Mouse (Mus musculus): ENCODE data around the gene Tfeb.

Gene Tfeb

DNA sequence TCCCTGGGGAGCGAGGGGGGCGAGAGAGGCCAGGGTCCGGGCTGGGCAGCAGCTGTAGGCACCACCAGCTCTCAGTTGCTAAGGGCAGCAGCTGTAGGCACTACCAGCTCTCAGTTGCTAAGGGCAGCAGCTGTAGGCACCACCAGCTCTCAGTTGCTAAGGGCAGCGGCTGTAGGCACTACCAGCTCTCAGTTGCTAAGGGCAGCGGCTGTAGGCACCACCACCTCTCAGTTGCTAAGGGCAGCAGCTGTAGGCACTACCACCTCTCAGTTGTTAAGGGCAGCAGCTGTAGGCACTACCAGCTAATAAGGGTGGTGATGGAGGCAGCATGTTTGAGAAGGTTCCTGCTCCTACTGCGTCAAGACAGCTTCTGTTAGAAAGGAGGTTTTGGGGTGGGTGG, 52.2 kb downstream of the Tfeb start:
- DNase-seq (ENCODE audit: low read depth): no peak

DNA sequence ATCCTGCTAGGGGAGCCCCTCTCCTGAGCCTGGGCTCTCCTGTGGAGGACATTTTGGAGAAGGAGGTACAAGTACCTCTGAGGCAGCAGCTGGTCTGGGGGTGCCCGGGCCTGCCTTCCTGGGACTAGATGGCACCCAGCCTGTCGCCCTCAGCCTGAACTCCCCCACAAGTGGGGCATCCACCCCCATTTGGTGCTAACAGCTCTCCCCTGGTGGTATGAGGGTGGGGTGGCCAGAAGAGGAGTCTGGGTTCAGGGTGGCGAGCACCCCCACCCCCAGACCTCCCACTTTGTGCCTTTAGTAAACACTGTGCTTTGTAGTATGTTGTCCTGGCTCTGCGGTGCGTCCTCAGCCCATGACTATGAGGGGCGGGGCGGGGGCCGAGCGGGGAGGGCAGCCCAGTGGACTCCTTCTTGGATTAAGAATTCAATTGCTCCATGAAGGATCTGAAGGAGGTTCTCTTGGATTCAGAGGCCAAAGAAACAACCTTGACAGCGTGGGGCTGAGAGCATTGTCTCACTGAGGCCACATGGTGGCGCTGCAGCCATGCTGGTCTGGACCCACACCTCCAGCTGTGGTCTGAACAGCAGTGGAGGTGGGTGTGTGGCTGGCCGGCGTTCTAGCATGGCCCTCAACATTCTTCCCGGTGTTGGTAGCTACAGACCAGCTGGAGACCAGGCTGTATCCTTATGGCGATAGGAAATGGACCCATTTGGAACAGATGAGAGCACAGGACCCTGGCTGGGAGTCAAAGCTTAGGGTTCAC, 55.5 kb downstream of the Tfeb start:
- peak; percentile 68 for DNase-seq (ENCODE audit: low read depth)

DNA sequence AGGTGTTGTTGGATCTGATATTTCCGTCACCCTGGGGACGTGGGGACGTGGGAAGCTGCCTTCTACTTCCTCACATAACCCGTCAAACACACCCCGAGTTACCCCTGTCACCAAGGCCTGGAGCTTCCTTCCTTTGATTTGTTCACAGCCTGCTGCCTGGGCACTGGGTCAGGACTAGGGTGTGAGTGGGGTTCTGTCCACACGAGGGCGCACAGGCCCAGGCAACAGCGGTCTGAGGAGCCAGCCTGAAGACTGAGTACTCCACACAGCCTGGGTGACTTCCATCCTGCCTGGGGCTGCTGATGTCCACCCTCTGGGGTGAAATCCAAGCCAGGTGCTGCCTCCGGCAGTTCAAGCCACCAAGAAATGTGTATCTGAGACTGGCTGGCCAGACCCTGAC, 56.5 kb downstream of the Tfeb start:
- DNase-seq (ENCODE audit: low read depth): peak; percentile 69

DNA sequence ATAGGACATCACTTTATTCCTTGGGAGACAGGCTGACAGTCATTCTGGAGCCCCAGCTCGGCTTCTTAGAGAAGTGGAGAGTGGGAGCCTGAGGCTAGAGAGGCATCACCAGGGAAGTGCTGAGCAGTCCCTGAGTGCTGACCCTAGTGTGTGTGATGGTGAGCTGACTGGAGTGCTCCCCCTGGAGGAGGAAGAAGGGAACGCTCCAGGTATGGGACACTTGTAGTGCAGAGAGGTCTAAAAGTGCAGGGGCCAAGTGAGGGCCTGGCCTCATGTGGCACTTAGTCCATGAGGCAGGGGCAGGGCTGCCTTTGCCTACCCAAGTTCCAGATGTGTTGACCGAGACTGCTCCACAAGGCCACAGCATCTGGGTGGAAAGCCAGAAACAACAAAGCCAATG, 58.6 kb downstream of the Tfeb start:
- peak; percentile 63 for DNase-seq (ENCODE audit: low read depth)

DNA sequence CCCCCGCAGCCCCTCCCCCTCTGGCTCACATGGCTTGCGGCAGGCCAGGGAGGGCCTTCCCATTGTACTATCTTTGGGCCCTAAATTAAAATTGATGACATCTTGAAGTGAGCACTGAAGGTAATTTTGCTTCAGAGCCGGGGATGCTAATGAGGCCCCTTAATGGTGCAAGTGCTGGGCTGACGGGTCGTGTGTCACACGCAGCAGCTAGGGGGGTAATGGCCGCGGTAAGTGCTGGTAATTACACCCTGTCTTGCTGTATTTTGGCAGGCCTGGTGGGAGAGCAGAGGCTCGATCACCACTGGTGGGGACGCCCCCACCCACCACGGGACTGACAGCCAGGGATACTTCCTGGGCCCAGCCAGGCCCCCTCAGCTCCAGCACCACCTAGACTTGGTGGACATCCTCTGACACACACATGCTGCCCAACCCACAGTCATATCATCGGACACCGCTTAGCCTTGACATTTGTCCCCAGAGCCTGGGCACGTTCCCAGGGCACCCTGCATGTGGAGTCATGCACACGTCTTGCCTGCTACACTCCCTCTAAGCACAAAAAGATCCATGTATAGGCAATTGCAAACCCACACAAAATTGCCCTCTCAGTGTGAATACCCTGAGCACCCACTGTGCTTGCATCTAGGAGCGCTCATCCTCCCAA, 59.5 kb downstream of the Tfeb start:
- no peak for DNase-seq (ENCODE audit: low read depth)

DNA sequence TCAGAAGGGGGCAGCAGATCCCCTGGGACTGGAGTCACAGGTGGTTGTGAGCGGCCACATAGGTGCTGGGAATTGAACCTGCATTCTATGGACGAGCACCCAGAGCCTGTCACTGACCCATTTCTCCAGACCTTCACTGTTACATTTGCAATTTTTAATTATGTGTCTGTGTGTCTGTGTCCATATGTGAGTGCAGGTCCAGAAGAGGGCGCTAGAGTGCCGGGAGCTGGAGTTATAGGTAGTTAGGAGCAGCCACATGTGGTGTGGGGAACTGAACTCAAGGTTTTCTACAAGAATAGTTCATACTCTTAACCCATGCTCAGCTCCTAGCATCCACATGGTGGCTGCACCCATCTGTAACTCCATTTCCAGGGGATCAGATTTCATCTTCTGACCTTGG, 60.1 kb downstream of the Tfeb start:
- no peak for DNase-seq (ENCODE audit: low read depth)

DNA sequence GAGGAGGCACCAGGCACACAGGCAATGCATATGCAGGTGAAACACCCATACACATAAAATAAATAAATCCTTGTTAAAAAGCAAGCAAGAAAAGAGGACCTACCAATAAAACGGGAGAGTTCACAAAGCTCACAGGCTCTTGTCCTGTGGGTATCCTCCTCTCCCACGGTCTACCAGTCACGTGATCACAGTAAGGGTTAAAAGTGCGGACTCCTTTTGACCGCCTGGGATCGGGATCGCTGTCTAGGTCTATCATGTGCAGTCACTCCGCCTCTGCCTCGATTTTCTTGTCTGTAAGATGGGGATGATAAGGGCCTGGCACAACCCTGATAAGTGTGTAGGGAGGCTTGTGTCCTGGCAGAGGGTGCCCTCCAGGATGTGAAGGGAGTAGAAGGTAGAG, 60.6 kb downstream of the Tfeb start:
- DNase-seq (ENCODE audit: low read depth): no peak

DNA sequence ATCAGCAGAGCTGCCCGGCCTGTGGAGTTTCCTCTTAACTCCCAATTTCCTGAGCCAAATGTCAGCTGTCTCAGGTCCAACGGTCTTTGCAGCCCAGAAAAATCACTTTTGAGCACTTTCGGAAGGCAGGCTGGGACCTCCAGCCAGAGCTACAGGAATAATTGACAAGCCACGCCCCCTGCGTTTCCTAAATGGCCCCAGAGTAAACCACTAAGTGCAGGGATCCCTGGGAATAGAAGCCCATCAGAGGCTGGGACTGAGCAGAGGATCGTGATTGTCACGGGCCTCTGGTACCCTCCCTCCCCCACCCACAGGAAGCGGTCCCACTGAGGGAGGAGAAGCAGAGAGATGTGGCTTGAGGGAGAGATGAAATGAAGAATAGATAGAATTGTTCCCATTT, 66.0 kb downstream of the Tfeb start:
- DNase-seq (ENCODE audit: low read depth): no peak

DNA sequence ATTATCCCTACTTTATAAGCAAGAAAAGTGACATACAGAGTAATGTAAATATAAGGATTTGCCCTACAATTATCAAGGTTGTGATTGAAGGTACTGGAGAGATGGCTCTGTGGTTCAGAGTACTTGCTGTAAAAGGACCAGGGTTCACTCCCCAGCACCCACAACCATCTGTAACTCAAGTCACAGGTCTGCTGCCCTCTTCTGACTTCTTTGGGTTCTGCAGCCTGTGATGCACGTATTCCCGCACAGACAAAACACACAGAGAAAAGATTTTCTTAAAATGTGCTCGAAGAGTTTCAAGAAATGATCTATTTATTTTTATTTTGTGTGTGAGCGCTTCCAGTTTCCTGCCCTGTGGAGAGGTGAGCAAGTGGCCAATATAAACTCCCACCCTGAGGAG, 66.8 kb downstream of the Tfeb start:
- DNase-seq (ENCODE audit: low read depth): no peak

DNA sequence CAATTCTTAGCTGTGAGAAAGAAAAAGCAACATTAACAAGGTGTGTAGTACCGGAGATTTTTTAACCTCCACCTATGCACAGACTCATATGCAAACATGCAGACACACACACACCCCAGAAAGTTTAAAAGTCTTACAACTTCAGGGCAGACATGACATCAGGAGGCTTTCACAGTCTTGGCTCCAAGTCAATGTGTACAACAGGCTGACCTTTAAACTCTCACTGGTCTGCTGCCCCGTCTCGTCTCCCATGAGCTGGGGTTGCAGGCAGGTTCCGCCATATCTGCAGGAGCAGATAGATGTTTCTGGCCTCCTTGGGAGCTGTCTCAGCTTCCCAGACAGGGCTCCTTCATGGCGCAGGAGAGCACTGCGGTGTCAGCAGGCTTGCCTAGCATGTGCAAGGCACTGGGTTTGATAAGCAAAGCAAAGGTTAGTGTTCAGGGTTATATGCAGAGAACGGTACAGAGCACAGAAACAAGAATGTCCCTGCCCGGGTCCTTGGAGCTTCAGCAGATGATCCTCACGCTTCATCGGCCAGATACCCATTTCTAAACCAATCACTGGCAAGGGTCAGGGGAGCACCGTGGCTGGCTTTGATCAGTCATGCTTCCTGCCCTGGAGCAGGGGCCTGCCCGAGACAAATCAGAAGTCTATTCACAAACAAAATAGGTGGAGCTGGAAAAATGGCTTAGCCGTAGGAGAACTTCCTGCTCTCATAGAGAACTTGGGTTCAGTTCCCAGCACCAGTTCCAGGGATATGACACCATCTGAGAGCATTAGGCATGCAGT, 68.4 kb downstream of the Tfeb start:
- DNase-seq (ENCODE audit: low read depth): no peak

DNA sequence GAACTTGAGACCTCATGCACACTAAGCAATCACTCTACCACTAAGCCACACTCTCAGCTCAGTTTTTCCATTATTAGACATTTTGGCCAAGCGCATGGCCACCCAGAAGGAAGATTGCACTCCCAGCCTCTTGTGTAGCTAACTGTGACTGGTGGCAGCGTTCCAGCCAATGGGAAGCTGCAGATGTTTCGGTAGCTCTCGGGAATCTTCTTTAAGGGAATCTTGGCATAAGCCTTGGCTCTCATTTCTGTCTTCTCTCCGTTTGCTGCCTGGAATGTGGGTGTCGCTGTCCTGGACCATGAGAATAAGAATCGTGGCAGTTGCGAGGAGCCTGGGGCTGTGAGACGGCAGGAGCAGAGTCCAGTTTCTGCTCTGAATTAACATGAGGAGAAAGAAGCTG, 69.4 kb downstream of the Tfeb start:
- DNase-seq (ENCODE audit: low read depth): no peak

DNA sequence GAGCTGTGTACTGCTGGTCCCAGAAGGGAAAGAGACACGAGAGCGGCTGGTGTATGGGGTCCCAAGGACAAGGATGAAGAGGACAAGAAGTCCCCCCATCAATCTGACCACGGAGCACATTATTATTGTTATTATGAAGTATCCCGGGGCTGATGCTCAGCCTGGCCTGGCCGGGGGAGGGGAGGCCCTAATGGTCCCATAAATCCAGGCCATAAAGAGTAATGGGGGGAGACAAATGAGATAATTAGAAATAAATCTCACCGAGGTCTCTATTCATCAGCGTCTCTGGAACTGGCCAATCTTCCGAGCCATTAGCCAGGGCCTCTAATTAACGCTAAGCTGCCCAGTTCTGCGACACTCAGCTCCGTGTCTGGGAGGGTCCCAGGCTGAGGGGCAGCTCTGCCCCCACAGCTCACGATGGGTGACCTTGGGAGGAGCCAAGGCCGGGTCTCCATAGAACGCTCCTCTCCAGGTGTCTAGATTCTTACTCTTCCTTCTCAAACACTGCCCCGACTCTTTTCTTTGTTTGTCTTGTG, 74.5 kb downstream of the Tfeb start:
- DNase-seq (ENCODE audit: low read depth): no peak

DNA sequence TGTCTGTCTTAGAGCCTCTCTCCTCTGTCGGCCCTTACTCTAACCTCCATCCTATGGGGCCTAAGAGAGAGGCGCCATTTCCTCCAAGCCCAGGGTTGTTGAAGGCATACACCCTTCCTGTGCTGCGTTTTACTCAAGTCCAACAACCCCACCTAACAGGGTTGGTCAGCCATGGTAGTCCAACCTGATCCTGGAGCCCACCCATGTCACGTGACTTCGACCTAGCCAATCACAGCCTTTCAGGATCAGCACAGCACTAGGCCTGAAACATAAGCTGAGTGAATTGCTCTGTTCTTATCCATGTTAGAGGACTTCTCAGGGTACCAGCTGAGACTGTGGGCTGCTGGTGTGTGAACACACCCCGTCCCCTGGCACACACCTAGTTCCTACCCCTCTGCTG, 75.4 kb downstream of the Tfeb start:
- no peak for DNase-seq (ENCODE audit: low read depth)

DNA sequence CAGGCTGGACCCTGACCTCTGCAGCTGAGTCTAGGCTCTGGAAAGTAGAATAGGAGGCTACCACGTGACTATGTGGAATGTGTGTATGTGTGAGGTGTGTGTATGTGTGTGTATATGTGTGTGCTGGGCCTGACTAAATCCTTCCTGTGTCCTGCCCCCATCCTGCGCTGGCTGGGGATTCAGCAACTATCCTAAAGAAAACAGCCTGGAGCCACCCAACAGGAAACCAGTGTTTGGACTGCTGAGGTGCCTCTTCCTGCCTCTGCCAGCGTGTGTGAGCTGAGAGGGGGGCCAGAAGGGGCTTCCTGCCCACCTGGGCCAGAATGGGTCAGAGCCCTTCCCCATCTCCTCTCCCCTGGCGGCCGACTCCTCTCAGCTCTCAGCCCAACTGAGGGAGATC, 76.8 kb downstream of the Tfeb start:
- no peak for DNase-seq (ENCODE audit: low read depth)

DNA sequence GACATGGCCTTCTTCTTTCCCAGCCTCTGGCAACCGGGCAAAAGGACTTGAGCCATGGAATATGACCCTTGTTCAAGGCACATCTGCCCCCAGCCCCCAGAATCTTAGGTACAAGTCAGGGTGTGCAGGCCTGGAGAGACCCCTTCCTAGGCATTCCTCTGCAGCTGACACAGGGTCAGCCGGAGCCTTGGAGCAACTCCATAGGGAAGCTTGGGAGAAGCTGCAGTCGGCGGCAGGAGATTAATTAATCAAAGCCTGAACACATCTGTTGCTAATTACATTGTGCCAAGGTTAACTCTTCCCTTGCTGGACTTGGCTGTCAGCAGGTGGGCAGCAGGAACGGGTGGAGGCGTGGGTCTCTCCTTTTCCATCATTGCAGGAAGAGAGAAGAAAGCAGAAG, 77.7 kb downstream of the Tfeb start:
- no peak for DNase-seq (ENCODE audit: low read depth)

DNA sequence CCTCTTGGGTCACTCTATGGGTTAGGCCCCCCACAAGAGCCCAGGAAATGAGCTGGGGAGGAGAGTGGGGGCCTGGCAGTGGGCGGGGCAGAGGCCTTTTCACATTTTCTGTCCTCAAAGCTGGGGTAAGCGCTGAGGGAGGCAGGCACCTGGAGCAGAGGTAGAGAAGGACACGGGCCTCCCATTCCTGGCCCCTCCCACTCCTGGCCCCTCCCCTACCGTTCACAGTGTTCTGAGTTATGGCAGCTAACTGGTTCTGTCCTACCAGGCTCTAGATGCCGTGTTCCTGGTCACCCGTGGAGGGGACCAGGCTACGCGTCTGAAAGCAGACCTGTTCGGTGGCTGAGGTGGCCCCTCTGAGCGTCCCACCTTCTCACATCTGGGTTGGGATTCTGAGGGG, 78.6 kb downstream of the Tfeb start:
- no peak for DNase-seq (ENCODE audit: low read depth)

DNA sequence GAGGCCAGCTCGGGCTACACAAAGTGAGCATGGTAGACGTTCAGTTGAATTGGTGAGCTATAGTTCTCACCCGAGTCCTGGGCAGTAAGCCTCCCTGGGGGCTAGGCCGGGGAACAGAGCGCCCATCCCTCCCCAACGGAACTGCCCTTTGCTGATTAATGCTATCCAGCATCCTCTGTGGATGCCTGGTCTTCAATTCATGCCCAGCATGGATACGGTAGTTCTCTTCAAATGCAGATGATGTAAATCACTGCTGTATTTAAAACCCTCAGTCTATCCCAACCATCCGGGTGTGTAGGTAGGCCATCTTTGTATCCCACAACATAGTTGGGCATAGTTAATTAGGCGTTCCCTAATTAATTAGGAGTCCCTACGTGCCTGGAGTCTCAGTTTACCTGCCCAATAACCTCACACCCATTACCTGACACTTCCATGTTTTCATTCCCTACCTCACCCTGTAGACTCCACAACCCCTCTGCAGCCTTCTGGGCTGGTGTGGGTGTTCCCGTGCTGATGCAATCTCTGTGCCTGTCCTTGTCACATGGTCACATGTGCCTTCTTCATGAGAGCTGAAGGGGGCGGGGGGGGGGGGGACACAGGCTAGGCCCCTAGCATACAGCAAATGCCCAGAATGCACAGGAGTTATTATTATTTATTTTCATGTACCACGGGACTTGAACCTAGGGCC, 81.4 kb downstream of the Tfeb start:
- DNase-seq (ENCODE audit: low read depth): no peak

DNA sequence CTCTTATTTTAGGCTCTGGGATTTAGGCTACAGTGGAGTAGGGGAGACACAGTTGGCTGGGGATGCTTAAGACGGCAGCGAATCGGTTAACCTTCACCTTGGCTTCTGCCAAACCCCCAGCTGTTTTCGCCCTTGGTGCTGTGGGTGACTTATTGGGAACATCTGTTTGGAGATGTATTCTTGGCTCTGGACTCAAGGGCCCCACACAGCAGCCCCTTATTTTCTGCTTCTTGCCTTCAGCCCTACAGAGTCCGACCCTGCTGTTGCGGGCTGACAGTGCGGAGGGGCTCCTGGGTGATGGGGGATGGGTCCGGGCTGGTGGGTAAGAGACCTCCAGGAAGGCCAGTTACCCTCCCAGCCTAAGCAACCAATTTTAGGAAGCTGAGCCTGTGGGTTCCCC, 84.5 kb downstream of the Tfeb start:
- no peak for DNase-seq (ENCODE audit: low read depth)

DNA sequence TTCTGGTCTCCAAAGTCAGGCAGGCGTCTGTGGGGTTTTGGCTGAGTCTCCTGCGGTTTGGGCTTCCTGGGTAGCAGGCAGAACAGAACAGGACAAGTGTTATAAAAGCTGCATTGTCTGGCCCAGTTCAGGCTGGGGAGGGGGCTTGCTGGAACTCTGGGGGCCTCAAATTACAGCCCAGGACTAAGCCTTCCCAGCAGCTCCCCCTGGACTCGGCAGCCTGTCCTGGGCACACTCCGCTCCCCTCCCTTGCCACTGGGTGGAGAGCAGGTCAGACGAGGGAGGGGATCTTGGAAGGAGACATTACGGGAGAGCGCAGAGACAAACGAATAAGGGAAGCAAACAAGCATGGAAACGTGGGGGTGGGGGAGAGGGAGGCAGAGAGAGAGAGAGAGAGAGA, 94.3 kb downstream of the Tfeb start:
- no peak for DNase-seq (ENCODE audit: low read depth)

DNA sequence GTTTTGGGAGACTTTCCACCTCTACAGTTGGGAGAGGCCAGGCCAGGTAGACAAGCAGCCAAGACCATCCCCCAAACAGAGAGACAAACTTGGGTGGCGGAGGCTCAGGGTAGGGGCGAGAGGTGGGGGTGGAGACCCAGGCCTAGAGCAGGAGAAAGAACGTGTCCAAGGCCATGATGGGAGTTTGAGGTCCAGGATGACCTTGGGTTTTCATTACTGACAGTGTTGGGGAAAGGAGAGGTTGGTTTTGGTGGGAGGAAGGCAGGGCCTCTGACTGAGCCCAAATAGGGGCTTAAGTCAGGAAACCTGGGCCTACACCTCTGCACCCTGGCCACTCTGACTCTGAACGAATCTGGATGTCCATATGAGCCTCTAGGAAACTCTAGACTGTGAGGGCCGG, 94.9 kb downstream of the Tfeb start:
- no peak for DNase-seq (ENCODE audit: low read depth)

DNA sequence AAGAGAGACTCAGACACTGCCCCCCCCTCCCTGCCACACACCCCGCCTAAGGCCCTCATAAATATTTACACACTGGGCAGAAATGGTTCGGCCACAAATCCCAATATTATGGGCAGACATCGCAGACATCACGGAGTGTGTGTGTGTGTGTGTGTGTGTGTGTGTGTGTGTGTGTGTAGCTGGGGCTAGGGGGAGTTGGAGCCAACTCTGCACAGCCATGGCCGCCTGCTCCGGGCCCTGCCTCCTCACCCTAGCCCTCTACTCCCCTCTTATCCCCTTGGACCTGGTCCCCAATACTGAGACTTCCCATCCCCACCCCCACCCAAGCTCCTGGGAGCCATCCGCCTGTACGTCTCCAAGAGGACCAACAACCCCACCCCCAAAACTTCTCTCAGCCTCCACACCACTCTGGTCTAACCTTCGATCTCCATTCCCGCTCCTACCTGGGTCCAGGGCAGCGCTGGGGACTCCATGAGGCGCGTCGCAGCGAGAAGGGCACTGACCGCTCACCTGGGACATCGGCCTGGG, 95.7 kb downstream of the Tfeb start:
- DNase-seq (ENCODE audit: low read depth): no peak

DNA sequence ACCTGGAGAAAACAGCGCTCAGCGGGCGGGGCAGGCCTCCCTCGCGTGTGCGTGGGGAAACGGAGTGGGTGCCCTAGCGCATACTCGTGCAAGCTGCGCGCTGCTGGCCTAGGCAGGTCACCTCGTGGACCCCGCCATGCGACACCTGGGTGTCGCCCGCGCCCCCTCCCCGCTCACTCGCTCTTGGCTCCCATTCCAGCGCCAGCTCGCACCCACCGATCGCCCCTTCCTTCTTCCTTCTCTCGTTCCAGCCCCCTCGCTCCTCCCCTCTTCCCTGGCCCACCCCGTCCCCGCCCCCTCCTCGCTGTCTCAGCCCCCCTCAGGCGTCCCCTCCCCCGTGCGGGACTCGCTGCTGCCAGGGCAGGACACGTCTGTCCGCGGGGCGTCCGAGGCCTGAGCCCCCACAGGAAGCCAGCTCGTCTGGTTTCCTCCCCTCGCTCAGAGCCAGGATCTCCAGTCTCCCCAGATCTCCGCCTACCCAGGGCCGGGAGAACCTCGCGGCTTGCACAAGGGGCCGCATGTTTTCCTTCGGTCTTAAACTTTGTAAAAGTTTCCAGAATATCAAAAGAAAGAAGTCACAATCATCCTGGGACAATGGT, 96.3 kb downstream of the Tfeb start:
- DNase-seq (ENCODE audit: low read depth): no peak

All from c-Kit-positive CD71-negative TER-119-negative erythroid progenitor cells, embryonic 14.5 days (primary cell).